Mouse (Mus musculus) C2C12 (cell line): ENCODE measurements around the gene Ssbp3.

ENCODE experiments used
- CEBPB ChIP-seq: IDR thresholded peaks from one replicate; pipeline ENCODE4 v1.6.1; 2011; ENCODE audit warnings: low read depth, mild to moderate bottlenecking, control low read depth, moderate library complexity
- CTCF ChIP-seq: IDR thresholded peaks from one replicate; pipeline ENCODE4 v1.5.1; 2011; ENCODE audit not compliant: control insufficient read depth, insufficient read depth, insufficient read length
- MAX ChIP-seq: IDR thresholded peaks from one replicate; pipeline ENCODE4 v1.6.1; 2011; ENCODE audit warnings: mild to moderate bottlenecking, control low read depth
- MYOD1 ChIP-seq: IDR thresholded peaks from one replicate; pipeline ENCODE4 v1.6.1; 2011; ENCODE audit warnings: low read depth; ENCODE audit not compliant: control insufficient read depth, insufficient read length
- MYOG ChIP-seq: IDR thresholded peaks from one replicate; pipeline ENCODE4 v1.6.1; 2011; ENCODE audit not compliant: control insufficient read depth, insufficient read length; ENCODE audit errors: extremely low read depth
- USF1 ChIP-seq: IDR thresholded peaks from one replicate; pipeline ENCODE4 v1.6.1; 2011; ENCODE audit warnings: low read depth, mild to moderate bottlenecking, control low read depth, moderate library complexity

DNA sequence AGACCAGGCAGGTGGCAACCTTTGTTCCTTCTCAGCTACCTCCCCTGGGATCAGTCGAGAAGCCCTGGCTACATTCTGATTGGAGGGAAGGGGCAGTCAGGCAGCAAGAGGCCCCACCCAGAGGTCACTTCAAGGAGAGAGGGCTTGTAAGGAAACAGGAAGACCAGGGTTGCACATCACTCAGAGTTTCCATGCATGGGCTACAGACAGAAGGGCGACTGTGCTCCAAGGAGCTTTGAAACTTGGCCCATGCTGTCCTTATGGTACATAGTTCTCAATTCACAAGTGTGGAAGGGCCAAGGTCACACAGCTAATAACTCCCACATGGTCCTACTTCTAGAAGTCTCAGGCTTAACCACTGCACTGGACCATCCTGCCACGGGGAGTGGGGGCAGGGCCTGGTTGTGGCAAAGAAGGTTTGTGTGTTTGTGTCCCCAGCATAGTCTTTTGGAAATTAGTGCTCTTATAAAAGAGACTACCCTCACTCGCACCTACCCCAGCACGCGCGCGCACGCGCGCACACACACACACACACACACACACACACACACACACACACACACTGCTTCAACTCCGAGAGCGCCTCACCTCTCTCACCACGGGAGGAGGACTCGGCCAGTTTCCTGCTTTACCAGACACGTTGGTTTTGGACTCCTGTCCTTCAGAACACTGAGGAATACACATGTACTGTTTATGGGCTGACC, 184.1 kb downstream of the Ssbp3 start:
- TF ChIP-seq CTCF (no peak), USF1 (no peak), MYOD1 (no peak), MAX (no peak), MYOG (no peak), CEBPB (no peak)
